Mouse (Mus musculus) urinary bladder, postnatal 25 days (tissue): ENCODE data around the gene Traip.
A peak's percentile ranks its signal among the peaks of the same experiment; 100 is the strongest.
"Not testable (repeated sequence)": the region's sequence is repeated elsewhere in the genome, so short reads cannot be mapped to it uniquely, and the experiment has no call there.

Experiments used
- DNase-seq: peaks from one replicate; pipeline ENCODE4 v3.0.0; 2022; ENCODE audit warnings: low spot score

Traip gene

GRCm38 (mm10) chr9:108001922-108002770 lies 52.2 kb downstream of the Traip start, which contains the start of gene Ip6k1:
Ip6k1 (plus strand) TSS chr9:108002501.
- peak; percentile 100 for DNase-seq

DNA sequence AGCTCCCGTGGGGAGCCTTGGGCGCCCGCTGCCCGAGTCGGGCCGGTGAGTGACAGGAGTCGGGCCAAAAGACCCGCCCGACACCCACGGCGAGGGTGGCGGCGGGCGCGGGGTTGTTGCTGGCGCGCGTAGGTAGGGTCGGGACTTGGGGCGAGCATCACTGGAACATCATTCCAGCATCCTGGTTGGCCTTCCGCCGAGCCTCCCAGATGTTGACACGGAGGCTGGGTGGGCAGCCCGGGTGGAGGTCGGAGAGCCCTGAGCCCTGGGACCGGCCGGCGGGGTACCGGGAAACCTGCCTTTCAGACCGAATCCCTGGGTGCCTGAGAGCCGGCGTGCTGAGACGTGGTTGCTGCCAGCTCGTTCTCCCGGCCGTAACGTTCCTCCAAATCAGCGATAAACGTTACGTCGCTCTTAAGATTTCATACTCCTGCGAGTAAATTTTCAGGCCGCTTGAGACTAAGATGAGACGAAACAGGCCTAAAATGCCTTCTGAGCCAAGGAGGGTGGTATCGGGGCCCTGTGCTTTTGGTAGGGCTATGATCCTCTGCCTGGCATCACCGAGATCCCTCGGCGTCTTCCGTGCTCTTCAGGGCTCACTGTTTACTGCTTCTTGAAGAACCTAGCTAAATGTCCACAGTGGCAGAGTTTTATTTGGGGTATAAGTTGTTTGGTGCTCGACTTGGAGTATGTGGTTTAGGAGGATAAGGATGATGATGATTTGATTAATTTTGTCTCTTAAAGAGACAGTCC lies 53.0 kb downstream of the Traip start:
- DNase-seq, result no peak

DNA sequence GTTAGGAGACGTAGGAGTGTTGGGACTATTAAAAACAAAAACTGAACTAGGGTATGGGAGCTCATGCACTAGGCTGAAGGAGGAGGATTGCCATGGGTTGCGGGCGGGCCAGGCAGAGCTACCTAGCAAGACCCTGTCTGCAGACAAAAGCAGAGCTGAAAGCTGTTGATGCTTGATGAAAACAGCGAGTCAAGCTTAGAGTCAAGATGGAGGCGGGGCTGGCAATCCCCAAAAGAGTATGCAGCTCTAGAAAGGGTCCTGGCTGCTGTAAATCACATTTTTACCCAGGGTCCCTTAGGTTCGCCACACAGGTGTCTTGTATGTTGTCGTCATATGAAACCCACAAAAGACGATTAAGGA lies 53.6 kb downstream of the Traip start:
- DNase-seq, result no peak

GRCm38 (mm10) chr9:108008041-108008440 lies 58.1 kb downstream of the Traip start:
- no peak for DNase-seq

GRCm38 (mm10) chr9:108010385-108010784 lies 60.4 kb downstream of the Traip start:
- no peak for DNase-seq

GRCm38 (mm10) chr9:108013577-108013976 lies 63.6 kb downstream of the Traip start:
- not testable (repeated sequence) for DNase-seq

GRCm38 (mm10) chr9:108017127-108017526 lies 67.2 kb downstream of the Traip start:
- no peak for DNase-seq

GRCm38 (mm10) chr9:108020741-108021140 lies 70.8 kb downstream of the Traip start:
- no peak for DNase-seq
